Mouse (Mus musculus) megakaryocyte, adult 5-6 weeks (primary cell): ENCODE measurements around the gene Styxl1. TPM values are rescaled to one million over a fixed set of nuclear protein-coding genes. Genes with fewer than 3 reads are reported as not detected.
A peak's percentile ranks its signal among the peaks of the same experiment; 100 is the strongest.

Experiments used
- ATAC-seq: 2 replicates; pipeline ENCODE4 v1.8.0; 2016; ENCODE audit warnings: mild to moderate bottlenecking, inconsistent platforms; ENCODE audit not compliant: poor library complexity, severe bottlenecking
- total RNA-seq, 2 experiments: library from RNA; stranded (forward) in 1 of 2; stranded (reverse) in 1 of 2; fragments of 153-499, 151-499 nt in 1 of 2; fragments of 221-1000, 200-1000 nt in 1 of 2; gene quantifications; 2 replicates each; pipeline versions ENCODE4 v1.2.3 to v1.2.4; 2015 to 2017

Styxl1 gene
- total RNA-seq, 2 experiments from 2014 or later, result 0.18 TPM; not detected in 1

GRCm38 (mm10) chr5:135702682-135703192, 75.4 kb downstream of the Styxl1 start:
- peak; percentile 90 for ATAC-seq

- peak; percentile 38; the same call in 1 of the 2 replicates for ATAC-seq
Observed at GRCm38 (mm10) chr5:135702190-135702589, 76.0 kb downstream of the Styxl1 start.

DNA sequence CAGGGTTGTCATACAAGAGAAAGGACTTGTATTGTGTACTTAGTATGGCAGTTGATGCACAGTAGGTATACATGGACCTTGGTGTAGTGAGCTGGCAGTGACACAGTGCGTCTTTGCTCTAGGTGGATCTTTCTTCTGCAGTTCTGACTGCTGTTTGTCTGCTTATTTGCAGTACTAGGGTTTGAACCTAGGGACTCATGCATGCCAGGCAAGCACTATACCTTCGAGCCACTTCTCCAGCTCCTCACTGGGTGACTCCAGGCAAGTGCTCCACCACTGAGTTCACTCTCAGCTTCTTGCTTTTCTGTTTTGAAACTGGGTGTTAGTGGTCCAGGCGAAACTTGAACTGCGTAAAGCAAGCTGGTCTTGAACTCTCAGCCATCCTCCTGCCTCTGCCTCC, 76.6 kb downstream of the Styxl1 start:
- no peak for ATAC-seq

DNA sequence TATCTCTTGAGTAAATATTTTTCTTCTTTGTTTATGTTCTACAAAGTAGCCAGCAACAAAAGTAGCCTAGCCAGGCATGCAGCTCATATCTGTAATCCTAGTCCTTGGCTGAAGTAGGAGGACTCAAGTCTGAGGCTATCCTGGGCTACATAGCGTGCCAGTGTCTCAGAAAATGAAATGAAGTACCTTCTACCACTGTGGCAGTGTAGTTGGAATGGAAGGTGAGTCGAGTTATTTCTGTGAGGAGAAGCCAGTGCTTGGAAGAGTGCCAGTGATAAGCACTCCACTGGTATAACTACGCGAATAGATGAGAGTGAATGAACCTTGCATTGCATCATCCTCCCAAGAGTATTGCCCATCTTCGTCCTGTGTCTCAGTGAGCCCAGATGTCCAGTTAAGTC, 80.5 kb downstream of the Styxl1 start:
- no peak for ATAC-seq

Other genes with a start within 250 kb of the Styxl1 start
- 21.6 and 28.9 TPM in 2 replicates for gene Hip1, start 233.3 kb downstream of the Styxl1 start, total RNA-seq (2015)
- 34.7 and 39.9 TPM in 2 replicates for gene Hip1, start 233.3 kb downstream of the Styxl1 start, total RNA-seq (2017)
- not detected in 2 replicates for gene Ccl26, start 214.8 kb downstream of the Styxl1 start, total RNA-seq (2015)
- gene Ccl26, start 214.8 kb downstream of the Styxl1 start, total RNA-seq (2017), result not detected in 2 replicates
- gene Ccl24, start 205.3 kb downstream of the Styxl1 start, total RNA-seq (2015), result 0.25 and 3.5 TPM in 2 replicates
- 0.37 TPM in 1 of 2 replicates, not detected in the other for gene Ccl24, start 205.3 kb downstream of the Styxl1 start, total RNA-seq (2017)
- gene Rhbdd2, start 145.8 kb downstream of the Styxl1 start, total RNA-seq (2015), result 3.8 and 8.6 TPM in 2 replicates
- 1.8 and 3.4 TPM in 2 replicates for gene Rhbdd2, start 145.8 kb downstream of the Styxl1 start, total RNA-seq (2017)
- gene Por, start 108.4 kb downstream of the Styxl1 start, total RNA-seq (2015), result 29.6 and 31.1 TPM in 2 replicates
- gene Por, start 108.4 kb downstream of the Styxl1 start, total RNA-seq (2017), result 45.9 and 49.7 TPM in 2 replicates
- 18.1 and 20.9 TPM in 2 replicates for gene Tmem120a, start 33.9 kb downstream of the Styxl1 start, total RNA-seq (2015)
- gene Tmem120a, start 33.9 kb downstream of the Styxl1 start, total RNA-seq (2017), result 15.1 and 19.1 TPM in 2 replicates
- 240 and 251 TPM in 2 replicates for gene Mdh2, start 95 bp upstream of the Styxl1 start, total RNA-seq (2015)
- gene Mdh2, start 95 bp upstream of the Styxl1 start, total RNA-seq (2017), result 111 and 129 TPM in 2 replicates
- not detected in 2 replicates for gene Srrm3, start 28.5 kb upstream of the Styxl1 start, total RNA-seq (2015)
- gene Srrm3, start 28.5 kb upstream of the Styxl1 start, total RNA-seq (2017), result not detected in 2 replicates
- gene Hspb1, start 109.5 kb upstream of the Styxl1 start, total RNA-seq (2015), result not detected in 2 replicates
- not detected in 2 replicates for gene Hspb1, start 109.5 kb upstream of the Styxl1 start, total RNA-seq (2017)
- 124 and 141 TPM in 2 replicates for gene Ywhag, start 156.2 kb upstream of the Styxl1 start, total RNA-seq (2015)
- gene Ywhag, start 156.2 kb upstream of the Styxl1 start, total RNA-seq (2017), result 72.4 and 88.1 TPM in 2 replicates
- gene Ssc4d, start 196.1 kb upstream of the Styxl1 start, total RNA-seq (2015), result 17.1 and 19.9 TPM in 2 replicates
- 6.0 and 7.4 TPM in 2 replicates for gene Ssc4d, start 196.1 kb upstream of the Styxl1 start, total RNA-seq (2017)
- 0.20 TPM in 1 of 2 replicates, not detected in the other for gene Zp3, start 201.7 kb upstream of the Styxl1 start, total RNA-seq (2015)
- not detected in 2 replicates for gene Zp3, start 201.7 kb upstream of the Styxl1 start, total RNA-seq (2017)
- 26.3 and 30.3 TPM in 2 replicates for gene Dtx2, start 216.4 kb upstream of the Styxl1 start, total RNA-seq (2015)
- gene Dtx2, start 216.4 kb upstream of the Styxl1 start, total RNA-seq (2017), result 10.9 and 12.4 TPM in 2 replicates